Mouse (Mus musculus): ENCODE measurements at regions not wholly inside any gene's neighbourhood (a gene's known extent, or its start where the extent isn't known, plus 50 kb on each side); places are given as distances from the start of the nearest gene placed in this dataset.

DNA sequence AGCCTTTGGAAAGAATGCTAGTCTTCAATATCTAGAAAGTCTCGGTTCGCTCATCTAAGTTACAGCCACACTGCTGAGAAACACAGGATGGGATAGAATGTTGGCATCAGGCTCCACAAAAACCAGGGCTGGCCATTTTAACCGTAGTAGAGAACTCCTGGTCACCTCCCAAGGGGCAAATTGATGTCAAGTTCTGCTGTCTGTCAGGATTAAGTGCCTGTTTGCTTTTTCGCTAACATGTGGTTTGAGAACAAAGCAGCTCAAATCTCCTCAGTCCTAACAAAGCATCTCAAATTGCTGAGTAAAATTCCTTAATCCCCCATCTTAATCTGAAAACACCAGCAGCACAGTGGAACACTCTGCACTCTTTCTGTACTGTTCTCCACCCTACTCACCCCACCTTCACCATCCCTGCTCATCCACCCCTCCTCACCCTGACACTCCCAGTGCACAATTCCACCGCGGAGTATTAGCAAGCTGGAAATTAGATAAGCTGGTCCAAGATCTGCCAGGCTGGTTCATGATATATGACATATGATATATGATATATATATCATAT is 252.2 kb downstream of the Meis1 start:
- no peak for TF ChIP-seq GATA1 (IDR thresholded peaks at IDR 0.05; ENCODE audit: borderline replicate concordance, low read length)
- TF ChIP-seq FLI1 (IDR thresholded peaks at IDR 0.05; ENCODE audit: low read length): no peak

Data from megakaryocyte, embryonic 14.5 days (primary cell).